Mouse (Mus musculus): ENCODE data around the gene Cops2. TPM values are rescaled to one million over a fixed set of nuclear protein-coding genes. Genes with fewer than 3 reads are reported as not detected.

Gene Cops2
- polyA plus RNA-seq, 1 experiment from 2014 or later, result 36.8 TPM

- H3K27me3 ChIP-seq (ENCODE audit: control insufficient read depth, insufficient read depth, low read length), result no peaks in the 10 kb centered on the region
- no peaks in the 10 kb centered on the region for H3K4me1 ChIP-seq (replicated peaks; ENCODE audit: control insufficient read depth, insufficient read depth)
- H3K36me3 ChIP-seq (ENCODE audit: control insufficient read depth, insufficient read depth, low read length), result no peaks in the 10 kb centered on the region
- H3K4me3 ChIP-seq (ENCODE audit: low read depth, low read length), result no peak overlapping the region
- DNase-seq (ENCODE audit: low spot score) (no peak), ATAC-seq (ENCODE audit: low FRiP score, low TSS enrichment) (no peak)
- no peak for TF ChIP-seq EP300 (optimal IDR thresholded peaks at IDR 0.05)
- TF ChIP-seq CTCF (IDR thresholded peaks at IDR 0.05; ENCODE audit: low read depth), result no peak
- 38% methylated on average over 9 of the region's 9 CpGs for WGBS
- H3K9ac ChIP-seq (ENCODE audit: low read length), result no peak overlapping the region
- H3K4me2 ChIP-seq (replicated peaks; ENCODE audit: low read depth), result no peak overlapping the region
- H3K9me3 ChIP-seq (ENCODE audit: control insufficient read depth, low read length), result no peaks in the 10 kb centered on the region
- no peak overlapping the region for H3K27ac ChIP-seq (replicated peaks)
Measured at GRCm38 (mm10) chr2:125813972-125814595, 44.9 kb downstream of the Cops2 start.

- ATAC-seq (ENCODE audit: low FRiP score, low TSS enrichment), result no peak
- TF ChIP-seq EP300 (optimal IDR thresholded peaks at IDR 0.05), result no peak
- no peak for TF ChIP-seq CTCF (IDR thresholded peaks at IDR 0.05; ENCODE audit: low read depth)
- Histone ChIP-seq H3K9ac (ENCODE audit: low read length) (no peak overlapping the region), H3K27me3 (ENCODE audit: control insufficient read depth, insufficient read depth, low read length) (no peaks in the 10 kb centered on the region), H3K4me2 (replicated peaks; ENCODE audit: low read depth) (no peak overlapping the region), H3K4me3 (ENCODE audit: low read depth, low read length) (no peak overlapping the region), H3K9me3 (ENCODE audit: control insufficient read depth, low read length) (no peaks in the 10 kb centered on the region), H3K36me3 (ENCODE audit: control insufficient read depth, insufficient read depth, low read length) (no peaks in the 10 kb centered on the region), H3K27ac (replicated peaks) (no peak overlapping the region), H3K4me1 (replicated peaks; ENCODE audit: control insufficient read depth, insufficient read depth) (no peaks in the 10 kb centered on the region)
- 62% methylated on average over 2 of the region's 2 CpGs for WGBS
- no peak for DNase-seq (ENCODE audit: low spot score)
Measured at GRCm38 (mm10) chr2:125811332-125811731, 47.6 kb downstream of the Cops2 start.

- WGBS, result 73% methylated on average over 7 of the region's 7 CpGs
- no peaks in the 10 kb centered on the region for H3K27me3 ChIP-seq (ENCODE audit: control insufficient read depth, insufficient read depth, low read length)
- H3K36me3 ChIP-seq (ENCODE audit: control insufficient read depth, insufficient read depth, low read length), result no peaks in the 10 kb centered on the region
- H3K9me3 ChIP-seq (ENCODE audit: control insufficient read depth, low read length), result no peaks in the 10 kb centered on the region
- H3K9ac ChIP-seq (ENCODE audit: low read length), result no peak overlapping the region
- TF ChIP-seq EP300 (optimal IDR thresholded peaks at IDR 0.05) (no peak), CTCF (IDR thresholded peaks at IDR 0.05; ENCODE audit: low read depth) (no peak)
- no peak for ATAC-seq (ENCODE audit: low FRiP score, low TSS enrichment)
- H3K4me1 ChIP-seq (replicated peaks; ENCODE audit: control insufficient read depth, insufficient read depth), result no peaks in the 10 kb centered on the region
- H3K27ac ChIP-seq (replicated peaks), result no peak overlapping the region
- no peak for DNase-seq (ENCODE audit: low spot score)
- H3K4me3 ChIP-seq (ENCODE audit: low read depth, low read length), result no peak overlapping the region
- H3K4me2 ChIP-seq (replicated peaks; ENCODE audit: low read depth), result no peak overlapping the region
Measured at GRCm38 (mm10) chr2:125809551-125809950, 49.4 kb downstream of the Cops2 start.

- TF ChIP-seq EP300 (optimal IDR thresholded peaks at IDR 0.05) (no peak), CTCF (IDR thresholded peaks at IDR 0.05; ENCODE audit: low read depth) (no peak)
- 50% methylated on average over 1 of the region's 1 CpGs for WGBS
Measured at GRCm38 (mm10) chr2:125805826-125806225, 53.1 kb downstream of the Cops2 start.

GRCm38 (mm10) chr2:125801947-125802346 lies 57.0 kb downstream of the Cops2 start:
- Histone ChIP-seq H3K27ac (replicated peaks) (no peak overlapping the region), H3K9ac (ENCODE audit: low read length) (no peak overlapping the region), H3K36me3 (ENCODE audit: control insufficient read depth, insufficient read depth, low read length) (no peaks in the 10 kb centered on the region), H3K4me1 (replicated peaks; ENCODE audit: control insufficient read depth, insufficient read depth) (no peaks in the 10 kb centered on the region), H3K27me3 (ENCODE audit: control insufficient read depth, insufficient read depth, low read length) (no peaks in the 10 kb centered on the region), H3K4me3 (ENCODE audit: low read depth, low read length) (no peak overlapping the region), H3K4me2 (replicated peaks; ENCODE audit: low read depth) (no peak overlapping the region), H3K9me3 (ENCODE audit: control insufficient read depth, low read length) (no peaks in the 10 kb centered on the region)
- no peak for DNase-seq (ENCODE audit: low spot score)
- no peak for TF ChIP-seq CTCF (IDR thresholded peaks at IDR 0.05; ENCODE audit: low read depth)
- 74% methylated on average over 4 of the region's 4 CpGs for WGBS
- no peak for ATAC-seq (ENCODE audit: low FRiP score, low TSS enrichment)

More at GRCm38 (mm10) chr2:125805826-125806225, 53.1 kb downstream of the Cops2 start:
- DNase-seq (ENCODE audit: low spot score), result no peak
- no peaks in the 10 kb centered on the region for H3K9me3 ChIP-seq (ENCODE audit: control insufficient read depth, low read length)
- no peak for ATAC-seq (ENCODE audit: low FRiP score, low TSS enrichment)
- no peak overlapping the region for H3K27ac ChIP-seq (replicated peaks)
- H3K4me1 ChIP-seq (replicated peaks; ENCODE audit: control insufficient read depth, insufficient read depth), result no peaks in the 10 kb centered on the region
- no peaks in the 10 kb centered on the region for H3K27me3 ChIP-seq (ENCODE audit: control insufficient read depth, insufficient read depth, low read length)
- H3K4me3 ChIP-seq (ENCODE audit: low read depth, low read length), result no peak overlapping the region
- no peak overlapping the region for H3K4me2 ChIP-seq (replicated peaks; ENCODE audit: low read depth)
- no peaks in the 10 kb centered on the region for H3K36me3 ChIP-seq (ENCODE audit: control insufficient read depth, insufficient read depth, low read length)
- H3K9ac ChIP-seq (ENCODE audit: low read length), result no peak overlapping the region

- 28% methylated on average over 8 of the region's 8 CpGs for WGBS
- no peak overlapping the region for H3K9ac ChIP-seq (ENCODE audit: low read length)
- no peak overlapping the region for H3K4me3 ChIP-seq (ENCODE audit: low read depth, low read length)
- H3K27ac ChIP-seq (replicated peaks), result no peak overlapping the region
- no peaks in the 10 kb centered on the region for H3K27me3 ChIP-seq (ENCODE audit: control insufficient read depth, insufficient read depth, low read length)
- TF ChIP-seq CTCF (IDR thresholded peaks at IDR 0.05; ENCODE audit: low read depth) (no peak), EP300 (optimal IDR thresholded peaks at IDR 0.05) (no peak)
- H3K9me3 ChIP-seq (ENCODE audit: control insufficient read depth, low read length), result no peaks in the 10 kb centered on the region
- H3K36me3 ChIP-seq (ENCODE audit: control insufficient read depth, insufficient read depth, low read length), result no peaks in the 10 kb centered on the region
- H3K4me2 ChIP-seq (replicated peaks; ENCODE audit: low read depth), result no peak overlapping the region
- no peaks in the 10 kb centered on the region for H3K4me1 ChIP-seq (replicated peaks; ENCODE audit: control insufficient read depth, insufficient read depth)
- ATAC-seq (ENCODE audit: low FRiP score, low TSS enrichment), result peak; percentile 73; the same call in 1 of the 2 replicates
- DNase-seq (ENCODE audit: low spot score), result peak; percentile 30
Measured at GRCm38 (mm10) chr2:125801038-125801437, 57.9 kb downstream of the Cops2 start.

Measured in stomach, postnatal 0 days (tissue).